Mouse (Mus musculus) cortical plate, adult 2 months (tissue): Measurements from ENCODE around the gene Siglech.

ENCODE experiments used
- CTCF ChIP-seq: fragments of 200-500 bp; IDR thresholded peaks from 2 replicates; pipeline ENCODE4 v1.5.1; 2011; ENCODE audit warnings: mild to moderate bottlenecking, control low read depth, low read length; ENCODE audit not compliant: insufficient read depth; ENCODE audit errors: extremely low read depth
- POLR2A ChIP-seq: fragments of 200-500 bp; IDR thresholded peaks from 2 replicates; pipeline ENCODE4 v1.6.1; 2011; ENCODE audit warnings: mild to moderate bottlenecking, low read length, control low read depth; ENCODE audit not compliant: insufficient read depth; ENCODE audit errors: extremely low read depth

DNA sequence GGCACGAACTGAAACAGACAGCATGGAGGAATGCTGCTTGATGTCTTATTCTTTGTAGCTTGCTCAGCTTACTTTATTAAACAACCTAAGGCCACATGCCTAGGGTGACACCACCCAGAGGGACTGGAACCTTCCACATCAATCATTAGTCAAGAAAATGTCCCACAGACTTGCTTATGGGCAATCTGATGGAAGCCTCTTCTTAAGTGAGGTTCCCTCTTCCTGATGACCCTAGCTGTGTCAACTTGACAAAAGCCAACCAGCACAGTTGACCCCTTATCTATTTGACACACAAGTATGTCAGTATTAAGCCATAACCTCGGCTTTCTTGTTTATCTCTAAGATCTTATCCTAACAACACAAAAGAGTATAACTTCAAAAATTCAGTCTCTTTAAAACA is 42.0 kb downstream of the Siglech start:
- TF ChIP-seq CTCF, result no peak
- no peak for TF ChIP-seq POLR2A
